Mouse (Mus musculus) ES-E14 (cell line): Measurements from ENCODE around the gene Trappc10. TPM values are rescaled to one million over a fixed set of nuclear protein-coding genes. Genes with fewer than 3 reads are reported as not detected.

ENCODE experiments used
- DNase-seq: peaks from one replicate; pipeline ENCODE4 v3.0.0-alpha.2; 2013; ENCODE audit warnings: low read depth, low spot score
- H3K27ac ChIP-seq: 2 replicates; pipeline ENCODE4 v1.5.1; 2012; ENCODE audit warnings: low read depth, mild to moderate bottlenecking, low read length, moderate library complexity, mixed read lengths; ENCODE audit not compliant: poor library complexity, insufficient read depth, severe bottlenecking
- H3K36me3 ChIP-seq: 2 replicates; pipeline ENCODE4 v1.6.1; 2012; ENCODE audit warnings: mild to moderate bottlenecking, low read length, moderate library complexity, mixed read lengths; ENCODE audit not compliant: control insufficient read depth, poor library complexity, insufficient read depth, severe bottlenecking
- H3K4me1 ChIP-seq, 2 experiments: fragments of 150-350 bp in 1 of 2; sonication (generic) in 1 of 2; 2 replicates each; pipeline ENCODE4 v1.6.1; 2012; ENCODE audit warnings: low read length in 2 of 2, mild to moderate bottlenecking in 1 of 2, mixed read lengths in 1 of 2; ENCODE audit not compliant: control insufficient read depth in 2 of 2, insufficient read depth in 2 of 2, poor library complexity in 1 of 2
- H3K4me3 ChIP-seq, 2 experiments: fragments of 150-350 bp in 1 of 2; sonication (generic) in 1 of 2; 2 replicates each; pipeline ENCODE4 v1.5.1; 2012; ENCODE audit warnings: low read length in 2 of 2, low read depth in 1 of 2, mild to moderate bottlenecking in 1 of 2, mixed read lengths in 1 of 2; ENCODE audit not compliant: insufficient read depth in 1 of 2, poor library complexity in 1 of 2, severe bottlenecking in 1 of 2
- H3K9ac ChIP-seq: 2 replicates; pipeline ENCODE4 v1.6.1; 2012; ENCODE audit warnings: low read depth, mild to moderate bottlenecking, low read length, mixed read lengths; ENCODE audit not compliant: poor library complexity, insufficient read depth, severe bottlenecking
- H3K9me3 ChIP-seq: fragments of 150-350 bp; sonication (generic); 2 replicates; pipeline ENCODE4 v1.6.1; 2012; ENCODE audit warnings: low read depth, mild to moderate bottlenecking, low read length; ENCODE audit not compliant: control insufficient read depth, insufficient read depth
- CHD2 ChIP-seq: IDR thresholded peaks from 2 replicates; pipeline ENCODE4 v1.6.1; 2014; ENCODE audit warnings: mild to moderate bottlenecking, low read depth, low read length, inconsistent platforms
- HCFC1 ChIP-seq: IDR thresholded peaks from 2 replicates; pipeline ENCODE4 v1.6.1; 2012; ENCODE audit warnings: low read length, inconsistent platforms, borderline replicate concordance; ENCODE audit not compliant: insufficient read depth
- ZNF384 ChIP-seq: IDR thresholded peaks from 2 replicates; pipeline ENCODE4 v1.6.1; 2012; ENCODE audit warnings: low read depth, low read length, inconsistent platforms
- in situ Hi-C, 2 experiments: fragments of 600-800 bp; cut with MboI; formaldehyde crosslinking; loops; one replicate each; pipeline ENCODE4 v1.15.1; 2025; ENCODE audit warnings: low sequenced_read_pairs in 2 of 2, inconsistent platforms in 1 of 2; ENCODE audit not compliant: unreplicated experiment in 2 of 2
- total RNA-seq: library from RNA; depleted of rRNA; stranded (reverse); fragments of 300-350 nt; gene quantifications from 2 replicates; pipeline ENCODE4 v1.2.3, GENCODE M21; 2012; rRNA removed

Gene Trappc10
- total RNA-seq, 1 experiment, result 26.1 TPM

DNA sequence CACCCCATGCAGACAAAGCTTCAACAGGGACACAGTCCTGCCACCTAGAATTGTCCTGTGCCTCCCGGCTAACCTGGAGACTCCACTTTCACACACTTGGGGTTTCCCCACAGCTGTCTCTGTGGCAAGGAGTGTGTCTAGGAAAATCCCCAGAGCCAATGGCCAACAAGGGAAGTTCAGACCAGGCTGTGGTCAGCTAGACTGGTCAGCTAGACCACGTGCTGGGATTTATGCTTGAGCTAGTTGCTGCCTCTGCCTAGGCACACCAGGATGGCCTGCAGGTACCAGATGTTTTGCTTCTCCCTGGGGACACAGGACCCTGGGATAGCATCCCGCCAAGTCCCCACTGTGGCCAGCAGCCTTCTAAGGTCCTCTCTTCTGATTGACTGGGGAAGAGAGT lies 107.2 kb downstream of the Trappc10 start:
- Histone ChIP-seq H3K27ac (no peak overlapping the region), H3K9ac (no peak overlapping the region), H3K4me1 (peaks cover 0 to 9% of the 10 kb centered on the region in 2 experiments; a peak in 2 of 4 replicates), H3K36me3 (no peaks in the 10 kb centered on the region), H3K9me3 (no peaks in the 10 kb centered on the region), H3K4me3 (no peak overlapping the region)
- no peak for DNase-seq
- in situ Hi-C loops, result no loop called here
- no peak for TF ChIP-seq HCFC1
- TF ChIP-seq CHD2, result no peak
- TF ChIP-seq ZNF384, result no peak

Other genes starting within 250 kb of the Trappc10 start
- 138 and 230 TPM in 2 replicates for gene Pfkl, start 234.6 kb downstream of the Trappc10 start, total RNA-seq
- 328 and 388 TPM in 2 replicates for gene Dnmt3l, start 202.7 kb downstream of the Trappc10 start, total RNA-seq
- 68.3 and 88.3 TPM in 2 replicates for gene Aire, start 201.0 kb downstream of the Trappc10 start, total RNA-seq
- gene Icosl, start 175.3 kb downstream of the Trappc10 start, total RNA-seq, result 30.5 and 31.7 TPM in 2 replicates
- 31.6 and 40.2 TPM in 2 replicates for gene D10Jhu81e, start 74.9 kb downstream of the Trappc10 start, total RNA-seq
- gene Pwp2, start 59.5 kb downstream of the Trappc10 start, total RNA-seq, result 60.9 and 67.4 TPM in 2 replicates
- gene Agpat3, start 107.8 kb upstream of the Trappc10 start, total RNA-seq, result 52.0 and 54.0 TPM in 2 replicates
- gene Rrp1, start 168.4 kb upstream of the Trappc10 start, total RNA-seq, result 161 and 182 TPM in 2 replicates
- gene Cstb, start 181.0 kb upstream of the Trappc10 start, total RNA-seq, result 110 and 150 TPM in 2 replicates
- gene Pdxk, start 220.3 kb upstream of the Trappc10 start, total RNA-seq, result 10.1 and 10.3 TPM in 2 replicates